Mouse (Mus musculus) lung, postnatal 0 days (tissue): ENCODE measurements around the gene Hist2h2aa1. TPM values are rescaled to one million over a fixed set of nuclear protein-coding genes. Genes with fewer than 3 reads are reported as not detected.

Source experiments
- ATAC-seq: fragments of 200-750 bp; cut with Nextera tagmentation; 2 replicates; pipeline ENCODE4 v1.8.0; 2017; ENCODE audit warnings: moderate library complexity
- DNase-seq: peaks from one replicate; pipeline ENCODE4 v3.0.0-alpha.2; 2016; ENCODE audit warnings: low spot score
- H3K27ac ChIP-seq: fragments of 300-500 bp; sonication (generic); 2 replicates; pipeline ENCODE4 v1.5.1; 2014; ENCODE audit warnings: antibody characterized with exemption, mild to moderate bottlenecking, low read length, mixed read lengths
- H3K27me3 ChIP-seq: fragments of 300-500 bp; sonication (generic); replicated peaks from 2 replicates; pipeline ENCODE4 v1.6.1; 2014; ENCODE audit warnings: low read length, mixed read lengths; ENCODE audit not compliant: insufficient read depth
- H3K36me3 ChIP-seq: fragments of 300-500 bp; sonication (generic); 2 replicates; pipeline ENCODE4 v1.6.1; 2014; ENCODE audit warnings: low read length, mixed read lengths; ENCODE audit not compliant: insufficient read depth
- H3K4me1 ChIP-seq: fragments of 300-500 bp; sonication (generic); 2 replicates; pipeline ENCODE4 v1.6.1; 2014; ENCODE audit warnings: antibody characterized with exemption, low read depth, low read length, mixed read lengths; ENCODE audit not compliant: insufficient read depth
- H3K4me2 ChIP-seq: fragments of 300-500 bp; sonication (generic); replicated peaks from 2 replicates; pipeline ENCODE4 v1.6.1; 2014; ENCODE audit warnings: low read depth, mild to moderate bottlenecking, low read length, moderate library complexity, mixed read lengths
- H3K4me3 ChIP-seq: fragments of 300-500 bp; sonication (generic); 2 replicates; pipeline ENCODE4 v1.5.1; 2014; ENCODE audit warnings: low read depth, low read length
- H3K9ac ChIP-seq: fragments of 300-500 bp; sonication (generic); replicated peaks from 2 replicates; pipeline ENCODE4 v1.6.1; 2014; ENCODE audit warnings: low read depth, mild to moderate bottlenecking
- H3K9me3 ChIP-seq: fragments of 300-500 bp; sonication (generic); 2 replicates; pipeline ENCODE4 v1.6.1; 2016; ENCODE audit warnings: low read length, mixed read lengths
- CTCF ChIP-seq: IDR thresholded peaks from 2 replicates; pipeline ENCODE4 v1.5.1; 2016; ENCODE audit warnings: antibody characterized with exemption, mild to moderate bottlenecking
- EP300 ChIP-seq: IDR thresholded peaks from 2 replicates; pipeline ENCODE4 v1.6.1; 2016; ENCODE audit warnings: antibody characterized with exemption, mild to moderate bottlenecking, control low read depth
- WGBS: fragments of 180-500 bp; shearing (Covaris S2); extraction: QIAGEN DNeasy Blood & Tissue Kit; methylation state at CpG from one replicate; pipeline ENCODE4 v1.1.7; 2014; 5-methylcytosine and 5-hydroxymethylcytosine counted together
- polyA plus RNA-seq: library from polyadenylated mRNA; unstranded; fragments of >200 nt; fragmentation: Nextera tagmentation; extraction: Ambion mirVana; gene quantifications from 2 replicates; pipeline ENCODE4 v1.2.1, GENCODE M21; 2015

Gene Hist2h2aa1
- polyA plus RNA-seq, 1 experiment from 2014 or later = 60.0 TPM

DNA sequence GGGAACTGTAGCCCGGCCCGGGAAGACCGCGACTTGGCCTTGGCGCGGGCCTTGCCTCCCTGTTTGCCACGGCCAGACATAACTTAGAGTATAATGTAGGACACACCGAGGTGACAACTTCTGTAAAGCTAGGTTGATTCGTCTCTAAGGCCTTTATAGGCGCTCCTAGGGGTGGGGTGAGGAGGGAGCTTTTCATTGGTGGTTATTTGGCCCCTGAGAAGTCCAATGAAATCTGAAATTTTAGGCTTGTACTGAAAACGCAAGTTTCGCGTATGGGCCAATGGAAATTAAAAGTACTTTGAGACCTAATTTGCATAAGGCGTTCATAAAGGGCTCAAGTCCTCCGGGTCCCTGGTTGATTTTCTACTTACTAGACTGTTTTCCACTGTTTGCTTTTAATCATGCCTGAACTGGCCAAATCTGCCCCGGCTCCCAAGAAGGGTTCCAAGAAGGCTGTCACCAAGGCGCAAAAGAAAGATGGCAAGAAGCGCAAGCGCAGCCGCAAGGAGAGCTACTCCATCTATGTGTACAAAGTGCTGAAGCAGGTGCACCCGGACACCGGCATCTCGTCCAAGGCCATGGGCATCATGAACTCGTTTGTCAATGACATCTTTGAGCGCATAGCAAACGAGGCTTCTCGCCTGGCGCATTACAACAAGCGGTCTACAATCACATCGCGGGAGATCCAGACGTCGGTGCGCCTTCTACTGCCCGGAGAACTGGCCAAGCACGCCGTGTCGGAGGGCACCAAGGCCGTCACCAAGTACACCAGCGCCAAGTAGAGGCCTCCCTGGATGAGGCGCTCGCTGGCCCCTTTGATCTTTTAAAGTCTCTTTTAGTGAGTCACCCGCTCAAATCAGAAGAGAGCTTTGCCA lies 24.3 kb upstream of the Hist2h2aa1 start, which contains the start of the genes Hist2h2ac and Hist2h2be:
Gene Hist2h2ac, minus strand, starts transcription at position 116 of the 875 bp plus-strand sequence.
Gene Hist2h2be, plus strand, starts transcription at position 355 of the 875 bp plus-strand sequence.
- Histone ChIP-seq H3K4me1 (peaks cover 9% of the 10 kb centered on the region; the same call in 1 of the 2 replicates), H3K9me3 (no peaks in the 10 kb centered on the region), H3K27me3 (no peaks in the 10 kb centered on the region), H3K4me3 (peak within 1 kb of the TSS; percentile 64), H3K9ac (peak within 1 kb of the TSS; percentile 89), H3K36me3 (no peaks in the 10 kb centered on the region), H3K27ac (peak within 1 kb of the TSS; percentile 98), H3K4me2 (peak within 1 kb of the TSS; percentile 74)
- ATAC-seq = peak; percentile 93
- TF ChIP-seq CTCF (0 out of 2 replicates have a peak, but pooled peaks have one; percentile 20), EP300 (no peak; the same call in none of the 2 replicates)
- peak; percentile 98 for DNase-seq
- 1% methylated on average over 43 of the region's 43 CpGs for WGBS

DNA sequence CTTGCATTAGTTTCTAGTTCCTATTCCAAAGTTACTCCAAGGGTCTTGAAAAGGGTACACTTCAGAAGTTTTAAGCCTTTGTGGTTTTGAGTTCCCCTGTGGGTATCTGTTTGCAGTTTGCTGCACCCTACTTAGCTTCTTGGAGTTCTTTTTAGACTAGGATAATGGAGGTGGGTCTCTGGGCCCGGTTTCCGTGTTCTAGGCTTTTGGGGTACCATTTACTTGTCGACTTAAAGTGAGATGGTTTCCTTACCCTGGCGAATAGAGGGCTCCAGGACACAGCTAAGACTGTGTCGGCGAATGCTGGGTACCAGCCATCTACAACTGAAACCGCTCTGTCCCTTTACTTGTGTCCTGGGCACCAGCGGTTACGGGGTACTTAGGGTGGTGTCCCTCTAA lies 23.7 kb upstream of the Hist2h2aa1 start:
- DNase-seq (no peak), ATAC-seq (no peak)
- no peaks in the 10 kb centered on the region for H3K9me3 ChIP-seq
- H3K4me2 ChIP-seq = peak overlapping the region; percentile 74
- H3K27me3 ChIP-seq = no peaks in the 10 kb centered on the region
- H3K4me3 ChIP-seq = peak overlapping the region; percentile 64
- no peaks in the 10 kb centered on the region for H3K36me3 ChIP-seq
- peaks cover 9% of the 10 kb centered on the region; the same call in 1 of the 2 replicates for H3K4me1 ChIP-seq
- peak overlapping the region; percentile 98 for H3K27ac ChIP-seq
- no peak for TF ChIP-seq EP300
- no peak for TF ChIP-seq CTCF
- 22% methylated on average over 9 of the region's 9 CpGs for WGBS
- H3K9ac ChIP-seq = 0 out of 2 replicates have a peak overlapping the region, but pooled peaks have one; percentile 37

DNA sequence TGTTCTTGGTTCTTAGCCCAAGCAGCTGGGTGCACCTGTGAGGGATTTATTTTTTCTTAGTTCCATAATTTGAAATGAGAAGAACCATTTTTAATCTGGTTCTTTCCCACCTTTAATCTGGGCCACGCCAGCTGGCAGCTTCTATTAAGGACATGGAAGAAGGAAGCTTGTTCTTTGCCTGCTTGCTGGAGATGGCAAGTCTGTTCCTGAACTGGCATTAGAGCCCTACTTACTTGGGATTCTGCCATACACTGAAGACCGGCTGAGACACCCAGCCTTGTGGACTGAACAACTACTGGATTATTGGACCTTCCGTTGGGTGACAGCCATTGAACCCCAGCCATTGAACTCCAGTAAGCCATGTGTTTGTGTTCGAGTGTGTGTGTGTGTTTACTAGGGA lies 22.5 kb upstream of the Hist2h2aa1 start:
- no peaks in the 10 kb centered on the region for H3K27me3 ChIP-seq
- peaks cover 9% of the 10 kb centered on the region; the same call in 1 of the 2 replicates for H3K4me1 ChIP-seq
- no peaks in the 10 kb centered on the region for H3K36me3 ChIP-seq
- no peak for ATAC-seq
- DNase-seq = no peak
- 84% methylated on average over 4 of the region's 4 CpGs for WGBS
- TF ChIP-seq CTCF = no peak
- no peak for TF ChIP-seq EP300
- no peak overlapping the region; the same call in 1 of the 2 replicates for H3K4me2 ChIP-seq
- H3K27ac ChIP-seq = no peak overlapping the region
- H3K9ac ChIP-seq = no peak overlapping the region
- H3K9me3 ChIP-seq = no peaks in the 10 kb centered on the region
- no peak overlapping the region for H3K4me3 ChIP-seq

DNA sequence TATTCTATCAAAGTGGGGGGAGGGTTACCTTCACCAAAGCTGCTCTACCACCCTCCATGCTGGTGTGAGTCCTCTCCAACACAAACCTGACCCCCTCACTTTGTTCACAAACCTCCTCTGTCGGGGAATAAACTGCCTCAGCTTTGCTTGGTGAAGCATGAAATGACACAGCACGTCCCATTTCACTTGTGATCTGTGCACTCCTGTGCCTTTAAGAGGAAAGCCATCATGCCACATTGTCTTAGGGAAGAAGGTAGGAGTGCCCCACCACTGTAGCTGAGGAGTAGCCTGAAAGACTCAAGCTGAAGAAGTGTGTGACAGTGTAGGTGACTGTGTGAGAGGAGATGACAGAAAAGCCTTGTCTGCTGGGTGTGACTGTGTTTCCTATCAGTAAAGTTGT lies 19.9 kb upstream of the Hist2h2aa1 start:
- H3K9ac ChIP-seq = no peak overlapping the region
- H3K27me3 ChIP-seq = no peaks in the 10 kb centered on the region
- peaks cover 9% of the 10 kb centered on the region; the same call in 1 of the 2 replicates for H3K4me1 ChIP-seq
- H3K36me3 ChIP-seq = no peaks in the 10 kb centered on the region
- no peaks in the 10 kb centered on the region for H3K9me3 ChIP-seq
- TF ChIP-seq EP300 (no peak), CTCF (no peak)
- ATAC-seq (no peak), DNase-seq (no peak)
- no peak overlapping the region for H3K4me3 ChIP-seq
- no peak overlapping the region for H3K4me2 ChIP-seq
- no peak overlapping the region for H3K27ac ChIP-seq
- 48% methylated on average over 2 of the region's 2 CpGs for WGBS

DNA sequence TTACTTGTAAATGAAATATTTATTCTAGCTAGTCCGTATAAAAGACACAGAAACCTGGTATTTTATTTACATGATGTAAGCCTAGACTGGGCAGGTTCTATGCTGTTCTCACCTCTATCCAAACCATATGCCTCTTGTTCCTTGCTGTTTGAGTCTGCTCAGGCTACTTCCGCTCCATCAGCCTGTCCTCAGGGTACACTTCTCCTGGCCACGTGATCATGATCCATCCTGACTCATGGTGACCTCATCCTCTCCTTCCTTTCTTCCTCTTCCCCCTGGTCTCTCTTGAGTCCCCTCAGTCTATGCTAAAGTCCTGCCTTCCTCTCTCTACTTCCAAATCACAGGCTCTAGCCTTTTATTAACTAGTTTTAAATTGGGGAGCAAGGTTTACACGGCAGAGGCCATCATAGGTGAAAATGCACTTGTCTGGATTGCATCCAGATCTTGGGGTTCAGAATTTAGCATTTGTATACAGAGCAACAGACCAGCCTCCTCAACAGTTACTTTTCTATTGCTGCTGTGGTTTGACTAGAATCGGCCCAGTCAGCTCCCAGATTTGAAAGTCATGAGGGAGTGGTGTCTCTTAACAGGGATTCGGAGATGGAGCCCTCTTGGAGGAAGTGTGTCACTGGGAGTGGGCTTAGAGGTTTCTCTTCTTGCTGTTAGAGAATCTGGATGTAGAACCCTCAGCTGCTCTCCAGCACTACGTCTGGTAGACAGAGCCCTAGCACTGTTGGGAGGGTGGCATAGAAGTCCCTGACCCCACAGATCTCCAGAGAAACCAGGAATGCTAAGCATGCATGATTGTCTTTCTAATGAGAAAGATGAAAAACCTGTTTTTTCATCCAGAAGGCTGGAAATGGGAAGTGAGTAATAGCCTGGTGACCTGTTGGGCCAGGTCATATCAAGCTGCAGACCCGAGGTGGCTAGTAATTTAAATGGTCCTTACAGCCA lies 18.3 kb upstream of the Hist2h2aa1 start:
- H3K27me3 ChIP-seq = no peaks in the 10 kb centered on the region
- no peak overlapping the region for H3K9ac ChIP-seq
- peak; percentile 70 for ATAC-seq
- no peak overlapping the region for H3K4me2 ChIP-seq
- no peaks in the 10 kb centered on the region for H3K36me3 ChIP-seq
- DNase-seq = peak; percentile 74
- H3K9me3 ChIP-seq = no peaks in the 10 kb centered on the region
- WGBS = 48% methylated on average over 8 of the region's 8 CpGs
- no peak for TF ChIP-seq EP300
- no peak for TF ChIP-seq CTCF
- peaks cover 3% of the 10 kb centered on the region; the same call in 1 of the 2 replicates for H3K4me1 ChIP-seq
- no peak overlapping the region for H3K27ac ChIP-seq
- no peak overlapping the region for H3K4me3 ChIP-seq

DNA sequence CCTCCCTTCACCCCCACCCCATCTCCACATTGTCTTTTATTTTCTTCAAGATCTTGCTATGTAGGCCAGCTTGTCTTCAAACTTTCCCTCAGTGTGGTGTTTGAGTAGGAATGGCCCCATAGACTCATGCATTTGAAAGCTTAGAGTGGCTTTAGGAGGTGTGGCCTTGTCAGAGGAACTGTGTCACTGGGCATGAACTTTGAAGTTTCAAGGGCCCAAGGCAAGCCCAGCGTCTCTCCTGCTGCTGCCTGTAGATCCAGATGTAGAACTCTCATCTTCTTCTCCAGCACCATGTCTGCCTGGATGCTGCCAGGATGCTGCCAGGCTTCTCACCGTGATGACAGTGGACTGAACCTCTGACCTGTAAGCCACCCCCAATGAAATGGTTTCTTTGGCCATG lies 16.5 kb upstream of the Hist2h2aa1 start:
- 50% methylated on average over 2 of the region's 2 CpGs for WGBS

More for the DNA sequence above, 16.5 kb upstream of the Hist2h2aa1 start:
- DNase-seq (no peak), ATAC-seq (no peak)
- TF ChIP-seq CTCF (no peak), EP300 (no peak)
- Histone ChIP-seq H3K36me3 (no peaks in the 10 kb centered on the region), H3K27ac (no peak overlapping the region), H3K4me2 (no peak overlapping the region), H3K4me3 (no peak overlapping the region), H3K27me3 (no peaks in the 10 kb centered on the region), H3K4me1 (no peaks in the 10 kb centered on the region; the same call in 1 of the 2 replicates), H3K9me3 (no peaks in the 10 kb centered on the region), H3K9ac (no peak overlapping the region)
